Mouse (Mus musculus): ENCODE measurements around the gene Wdr76. TPM values are rescaled to one million over a fixed set of nuclear protein-coding genes. Genes with fewer than 3 reads are reported as not detected.
A peak's percentile ranks its signal among the peaks of the same experiment; 100 is the strongest.
"Not testable (repeated sequence)": the region's sequence is repeated elsewhere in the genome, so short reads cannot be mapped to it uniquely, and the experiment has no call there.

The Wdr76 gene
- polyA plus RNA-seq (2012; rRNA removed) = 0.47 and 1.6 TPM in 2 replicates

- peak; percentile 86 for TF ChIP-seq POLR2A (IDR thresholded peaks at IDR 0.05; ENCODE audit: low read depth, low read length)
- not testable (repeated sequence) for H3K36me3 ChIP-seq (ENCODE audit: control insufficient read depth, insufficient read depth, low read length); H3K4me1 ChIP-seq (ENCODE audit: control insufficient read depth, insufficient read depth, insufficient read length, low read length); H3K27me3 ChIP-seq (ENCODE audit: control insufficient read depth, insufficient read depth, low read length)
- peak within 1 kb of the TSS; percentile 81 for H3K4me3 ChIP-seq (ENCODE audit: low read depth, low read length)
- 3% methylated on average over 42 of the region's 42 CpGs for WGBS
- peak within 1 kb of the TSS; percentile 52; the same call in 1 of the 2 replicates for H3K27ac ChIP-seq (ENCODE audit: insufficient read depth, low read depth, low read length)
Measured at GRCm38 (mm10) chr2:121505942-121506882, at the start of gene Wdr76, which contains the start of gene Mfap1a. Gene Wdr76 (plus strand): TSS chr2:121506723. Gene Mfap1a (minus strand): TSS chr2:121506665.

- Histone ChIP-seq H3K4me1 (ENCODE audit: control insufficient read depth, insufficient read depth, insufficient read length, low read length) (no peaks in the 10 kb centered on the region), H3K27ac (ENCODE audit: insufficient read depth, low read depth, low read length) (no peak overlapping the region), H3K27me3 (ENCODE audit: control insufficient read depth, insufficient read depth, low read length) (no peaks in the 10 kb centered on the region), H3K4me3 (ENCODE audit: low read depth, low read length) (no peak overlapping the region), H3K36me3 (ENCODE audit: control insufficient read depth, insufficient read depth, low read length) (peaks cover 8% of the 10 kb centered on the region; the same call in 1 of the 2 replicates)
- WGBS = 55% methylated on average over 2 of the region's 2 CpGs
- TF ChIP-seq CTCF (IDR thresholded peaks at IDR 0.05; ENCODE audit: extremely low read depth, insufficient read length, insufficient replicate concordance, low read depth, low read length) (no peak), POLR2A (IDR thresholded peaks at IDR 0.05; ENCODE audit: low read depth, low read length) (no peak)
Measured at GRCm38 (mm10) chr2:121460071-121460470, 46.5 kb upstream of the Wdr76 start.

GRCm38 (mm10) chr2:121468982-121469381, 37.5 kb upstream of the Wdr76 start:
- H3K27ac ChIP-seq (ENCODE audit: insufficient read depth, low read depth, low read length); H3K4me1 ChIP-seq (ENCODE audit: control insufficient read depth, insufficient read depth, insufficient read length, low read length): not testable (repeated sequence)
- WGBS = 52% methylated on average over 3 of the region's 6 CpGs

GRCm38 (mm10) chr2:121472783-121473182, 33.7 kb upstream of the Wdr76 start:
- not testable (repeated sequence) for H3K4me3 ChIP-seq (ENCODE audit: low read depth, low read length); H3K27me3 ChIP-seq (ENCODE audit: control insufficient read depth, insufficient read depth, low read length); H3K27ac ChIP-seq (ENCODE audit: insufficient read depth, low read depth, low read length); H3K36me3 ChIP-seq (ENCODE audit: control insufficient read depth, insufficient read depth, low read length); H3K4me1 ChIP-seq (ENCODE audit: control insufficient read depth, insufficient read depth, insufficient read length, low read length)
- WGBS = 87% methylated on average over 3 of the region's 3 CpGs

More at GRCm38 (mm10) chr2:121468982-121469381, 37.5 kb upstream of the Wdr76 start:
- H3K27me3 ChIP-seq (ENCODE audit: control insufficient read depth, insufficient read depth, low read length); H3K4me3 ChIP-seq (ENCODE audit: low read depth, low read length); H3K36me3 ChIP-seq (ENCODE audit: control insufficient read depth, insufficient read depth, low read length): not testable (repeated sequence)

DNA sequence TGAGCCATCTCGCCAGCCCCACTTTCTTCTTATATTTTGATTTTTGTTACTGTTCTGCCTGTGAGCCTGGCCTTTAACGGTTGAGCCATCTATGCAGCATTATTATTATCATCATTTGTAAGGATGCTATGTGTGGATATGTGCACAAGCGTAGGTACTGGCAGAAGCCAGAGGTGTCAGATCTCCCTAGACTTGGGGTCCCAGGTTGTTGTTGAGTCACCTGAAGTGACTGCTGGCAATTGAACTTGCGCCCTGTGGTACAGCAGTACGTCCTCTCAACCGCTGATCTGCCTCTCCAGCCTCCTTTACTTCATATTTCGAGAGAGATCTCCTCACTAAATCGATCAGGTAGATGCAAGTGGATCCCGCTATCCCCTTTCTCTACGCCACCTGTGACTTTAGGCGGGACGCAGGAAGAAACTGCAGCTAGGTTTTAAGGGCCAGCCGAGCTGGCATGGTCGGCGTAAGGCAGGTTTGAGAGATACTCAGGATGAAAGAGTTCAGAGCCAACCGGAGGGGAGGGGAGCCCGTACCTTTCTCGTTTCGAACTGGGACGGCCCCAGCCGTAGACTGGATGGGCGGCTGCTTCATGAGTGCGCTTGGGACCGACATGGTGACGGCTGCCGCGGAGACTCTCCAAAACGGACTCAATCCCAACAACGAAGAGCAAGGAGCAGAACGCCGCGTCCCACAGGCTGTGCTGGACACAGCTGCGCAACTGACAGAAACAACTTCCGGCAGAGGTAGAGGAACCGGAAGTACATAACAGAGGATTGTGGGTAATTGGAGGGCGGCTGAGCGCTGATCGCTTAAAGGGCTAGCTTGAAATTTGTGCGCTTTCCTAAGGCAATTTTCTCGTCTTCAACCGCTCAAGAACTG, 33.0 kb upstream of the Wdr76 start, which contains the start of gene Mfap1b:
TSS of gene Mfap1b (minus strand) at position 767 of the 879 bp plus-strand sequence.
- 4% methylated on average over 41 of the region's 41 CpGs for WGBS
- H3K27ac ChIP-seq (ENCODE audit: insufficient read depth, low read depth, low read length); H3K36me3 ChIP-seq (ENCODE audit: control insufficient read depth, insufficient read depth, low read length): not testable (repeated sequence)

DNA sequence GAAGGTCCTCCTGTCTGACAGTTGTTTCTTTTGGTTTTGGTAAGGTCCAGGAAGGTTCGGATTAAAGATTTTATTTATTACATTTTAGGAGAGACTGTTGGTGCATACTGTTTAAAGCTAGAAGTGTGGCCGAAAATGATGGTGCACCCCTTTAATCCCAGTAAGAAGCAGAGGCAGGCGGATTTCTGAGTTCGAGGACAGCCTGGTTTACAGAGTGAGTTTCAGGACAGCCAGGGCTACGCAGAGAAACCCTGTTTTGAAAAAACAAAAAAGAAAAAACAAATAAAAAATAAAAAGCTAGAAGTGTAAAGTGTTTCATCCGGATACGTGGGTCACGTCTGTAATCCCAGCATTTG, 32.4 kb upstream of the Wdr76 start:
- TF ChIP-seq CTCF (IDR thresholded peaks at IDR 0.05; ENCODE audit: extremely low read depth, insufficient read length, insufficient replicate concordance, low read depth, low read length) = no peak
- TF ChIP-seq POLR2A (IDR thresholded peaks at IDR 0.05; ENCODE audit: low read depth, low read length) = no peak
- Histone ChIP-seq H3K27me3 (ENCODE audit: control insufficient read depth, insufficient read depth, low read length) (no peaks in the 10 kb centered on the region), H3K4me1 (ENCODE audit: control insufficient read depth, insufficient read depth, insufficient read length, low read length) (no peaks in the 10 kb centered on the region), H3K27ac (ENCODE audit: insufficient read depth, low read depth, low read length) (no peak overlapping the region), H3K4me3 (ENCODE audit: low read depth, low read length) (peak overlapping the region; percentile 65), H3K36me3 (ENCODE audit: control insufficient read depth, insufficient read depth, low read length) (0 out of 2 replicates have a peak, but pooled peaks cover 3% of the 10 kb centered on the region)
- 24% methylated on average over 8 of the region's 8 CpGs for WGBS

More for the DNA sequence above, 33.0 kb upstream of the Wdr76 start, which contains the start of gene Mfap1b:
- peak within 1 kb of the TSS; percentile 65 for H3K4me3 ChIP-seq (ENCODE audit: low read depth, low read length)
- TF ChIP-seq POLR2A (IDR thresholded peaks at IDR 0.05; ENCODE audit: low read depth, low read length) = peak; percentile 76
- H3K27me3 ChIP-seq (ENCODE audit: control insufficient read depth, insufficient read depth, low read length); H3K4me1 ChIP-seq (ENCODE audit: control insufficient read depth, insufficient read depth, insufficient read length, low read length): not testable (repeated sequence)

GRCm38 (mm10) chr2:121475306-121475705, 31.2 kb upstream of the Wdr76 start:
- not testable (repeated sequence) for H3K4me3 ChIP-seq (ENCODE audit: low read depth, low read length); H3K4me1 ChIP-seq (ENCODE audit: control insufficient read depth, insufficient read depth, insufficient read length, low read length); H3K27ac ChIP-seq (ENCODE audit: insufficient read depth, low read depth, low read length); H3K27me3 ChIP-seq (ENCODE audit: control insufficient read depth, insufficient read depth, low read length); H3K36me3 ChIP-seq (ENCODE audit: control insufficient read depth, insufficient read depth, low read length)
- WGBS = 94% methylated on average over 2 of the region's 2 CpGs

Data from small intestine, adult 2 months (tissue).